Mouse (Mus musculus) brown adipose tissue, adult 24 weeks (tissue): ENCODE measurements around the gene Slc7a11. TPM values are rescaled to one million over a fixed set of nuclear protein-coding genes. Genes with fewer than 3 reads are reported as not detected.
A peak's percentile ranks its signal among the peaks of the same experiment; 100 is the strongest.
"Not testable (repeated sequence)": the region's sequence is repeated elsewhere in the genome, so short reads cannot be mapped to it uniquely, and the experiment has no call there.

Source experiments
- H3K27ac ChIP-seq: fragments of 200-500 bp; replicated peaks from 2 replicates; pipeline ENCODE4 v1.5.1; 2012; ENCODE audit warnings: low read depth, mild to moderate bottlenecking, low read length
- H3K4me1 ChIP-seq: fragments of 200-500 bp; 2 replicates; pipeline ENCODE4 v1.6.1; 2012; ENCODE audit warnings: low read length, mixed read lengths; ENCODE audit not compliant: control insufficient read depth, insufficient read depth, insufficient read length
- H3K4me3 ChIP-seq: fragments of 200-500 bp; 2 replicates; pipeline ENCODE4 v1.5.1; 2012; ENCODE audit warnings: low read depth, mild to moderate bottlenecking, low read length, moderate library complexity; ENCODE audit not compliant: insufficient read depth
- polyA plus RNA-seq: library from polyadenylated mRNA; stranded (reverse); fragments of >200 nt; gene quantifications from 2 replicates; pipeline ENCODE4 v1.2.4, GENCODE M21; 2012; ENCODE audit not compliant: missing spikeins, insufficient read depth, insufficient read length

The Slc7a11 gene
- polyA plus RNA-seq, 1 experiment: not detected

GRCm38 (mm10) chr3:50436409-50436808, 7.0 kb downstream of the Slc7a11 start:
- not testable (repeated sequence) for H3K27ac ChIP-seq, H3K4me1 ChIP-seq, H3K4me3 ChIP-seq

- H3K4me3 ChIP-seq: no peak overlapping the region
- H3K4me1 ChIP-seq: no peaks in the 10 kb centered on the region
- H3K27ac ChIP-seq: no peak overlapping the region
Observed at GRCm38 (mm10) chr3:50433831-50434230, 9.6 kb downstream of the Slc7a11 start.

GRCm38 (mm10) chr3:50430811-50431210, 12.6 kb downstream of the Slc7a11 start:
- no peak overlapping the region for H3K27ac ChIP-seq
- no peaks in the 10 kb centered on the region for H3K4me1 ChIP-seq
- H3K4me3 ChIP-seq: no peak overlapping the region

- H3K4me3 ChIP-seq: no peak overlapping the region
- no peaks in the 10 kb centered on the region for H3K4me1 ChIP-seq
- H3K27ac ChIP-seq: no peak overlapping the region
Observed at GRCm38 (mm10) chr3:50421480-50422277, 21.7 kb downstream of the Slc7a11 start.

- Histone ChIP-seq H3K27ac (no peak overlapping the region), H3K4me3 (no peak overlapping the region), H3K4me1 (no peaks in the 10 kb centered on the region)
Observed at GRCm38 (mm10) chr3:50419161-50419560, 24.3 kb downstream of the Slc7a11 start.

- Histone ChIP-seq H3K27ac (no peak overlapping the region), H3K4me1 (no peaks in the 10 kb centered on the region), H3K4me3 (no peak overlapping the region)
Observed at GRCm38 (mm10) chr3:50406771-50407170, 36.6 kb downstream of the Slc7a11 start.

- Histone ChIP-seq H3K4me1 (no peaks in the 10 kb centered on the region), H3K27ac (no peak overlapping the region), H3K4me3 (no peak overlapping the region)
Observed at GRCm38 (mm10) chr3:50405915-50406314, 37.5 kb downstream of the Slc7a11 start.

- Histone ChIP-seq H3K27ac (no peak overlapping the region), H3K4me3 (no peak overlapping the region), H3K4me1 (no peaks in the 10 kb centered on the region)
Observed at GRCm38 (mm10) chr3:50388786-50389185, 54.6 kb downstream of the Slc7a11 start.

- Histone ChIP-seq H3K4me1 (no peaks in the 10 kb centered on the region), H3K27ac (no peak overlapping the region), H3K4me3 (no peak overlapping the region)
Observed at GRCm38 (mm10) chr3:50388288-50388687, 55.1 kb downstream of the Slc7a11 start.

GRCm38 (mm10) chr3:50387280-50387679, 56.1 kb downstream of the Slc7a11 start:
- H3K4me3 ChIP-seq: no peak overlapping the region
- H3K4me1 ChIP-seq: no peaks in the 10 kb centered on the region
- H3K27ac ChIP-seq: no peak overlapping the region

- no peaks in the 10 kb centered on the region for H3K4me1 ChIP-seq
- H3K27ac ChIP-seq: no peak overlapping the region
- no peak overlapping the region for H3K4me3 ChIP-seq
Observed at GRCm38 (mm10) chr3:50386561-50387221, 56.7 kb downstream of the Slc7a11 start.

- no peak overlapping the region for H3K4me3 ChIP-seq
- no peak overlapping the region for H3K27ac ChIP-seq
- H3K4me1 ChIP-seq: no peaks in the 10 kb centered on the region
Observed at GRCm38 (mm10) chr3:50386066-50386465, 57.3 kb downstream of the Slc7a11 start.

- Histone ChIP-seq H3K4me1 (no peaks in the 10 kb centered on the region), H3K4me3 (no peak overlapping the region), H3K27ac (no peak overlapping the region)
Observed at GRCm38 (mm10) chr3:50382729-50383128, 60.7 kb downstream of the Slc7a11 start.

GRCm38 (mm10) chr3:50381861-50382693, 61.3 kb downstream of the Slc7a11 start:
- H3K4me3 ChIP-seq: peak overlapping the region; percentile 56
- no peaks in the 10 kb centered on the region for H3K4me1 ChIP-seq
- no peak overlapping the region for H3K27ac ChIP-seq

GRCm38 (mm10) chr3:50381160-50381860, 62.1 kb downstream of the Slc7a11 start:
- no peak overlapping the region for H3K27ac ChIP-seq
- H3K4me3 ChIP-seq: peak overlapping the region; percentile 56
- no peaks in the 10 kb centered on the region for H3K4me1 ChIP-seq
